Mouse (Mus musculus): ENCODE measurements at regions not wholly inside any gene's neighbourhood (a gene's known extent, or its start where the extent isn't known, plus 50 kb on each side); places are given as distances from the start of the nearest gene placed in this dataset.

DNA sequence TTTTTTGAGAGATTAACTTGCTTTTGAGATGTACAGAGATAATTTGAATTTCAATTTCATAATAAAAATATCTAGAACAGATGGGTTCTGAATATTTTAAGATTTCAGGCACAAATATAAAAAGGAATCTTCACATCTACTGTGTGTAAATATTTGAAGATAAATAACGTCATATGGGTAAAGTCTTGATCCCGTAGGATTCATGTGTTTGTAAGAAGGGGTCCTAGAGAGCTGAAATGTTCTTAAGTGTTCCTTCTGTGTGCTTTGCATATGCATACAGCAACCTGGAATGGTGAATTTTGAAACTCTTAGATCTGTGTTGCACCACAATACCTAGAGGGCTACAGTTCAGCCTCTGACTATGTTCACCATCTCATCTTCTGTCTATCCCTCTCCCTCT, 131.4 kb upstream of the Slc35b3 start:
- H3K9ac ChIP-seq (ENCODE audit: low read depth, poor library complexity, severe bottlenecking): no peak overlapping the region
- H3K27me3 ChIP-seq (ENCODE audit: control insufficient read depth, insufficient read depth, low read length, poor library complexity, severe bottlenecking): no peaks in the 10 kb centered on the region
- H3K9me3 ChIP-seq (replicated peaks; ENCODE audit: control insufficient read depth, insufficient read depth, low read length, poor library complexity, severe bottlenecking): no peaks in the 10 kb centered on the region
- TF ChIP-seq POLR2A (IDR thresholded peaks at IDR 0.05; ENCODE audit: insufficient read depth, low read length) (no peak), CTCF (IDR thresholded peaks at IDR 0.05; ENCODE audit: low read depth, low read length) (no peak), EP300 (IDR thresholded peaks at IDR 0.05; ENCODE audit: insufficient read depth, low read depth, low read length) (no peak)
- no peak overlapping the region for H3K27ac ChIP-seq (ENCODE audit: insufficient read depth, low read length)
- H3K36me3 ChIP-seq (ENCODE audit: control insufficient read depth, insufficient read depth, low read length, poor library complexity, severe bottlenecking): no peaks in the 10 kb centered on the region
- no peak overlapping the region for H3K4me3 ChIP-seq (ENCODE audit: low read depth, low read length)
- no peaks in the 10 kb centered on the region for H3K4me1 ChIP-seq (ENCODE audit: control insufficient read depth, insufficient read depth, low read length)

DNA sequence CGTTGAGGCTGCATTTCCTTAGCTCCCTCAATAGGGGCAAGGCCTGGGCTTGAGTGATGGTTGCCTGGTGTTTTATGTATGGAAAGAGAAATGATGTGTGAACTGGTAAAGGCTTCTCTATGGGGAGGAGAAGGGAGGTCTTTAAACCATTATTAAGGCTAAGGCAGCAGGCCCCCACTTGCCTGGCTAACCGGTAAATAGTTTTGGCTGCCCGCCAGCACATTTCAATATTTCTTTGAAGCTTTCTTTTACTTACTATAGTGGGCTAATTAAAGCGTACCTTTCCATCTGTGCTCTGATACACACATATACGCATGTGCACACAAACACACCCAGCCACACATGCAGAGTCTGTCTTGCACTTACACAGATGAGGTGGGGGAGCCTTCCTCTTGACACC, 123.9 kb upstream of the Slc35b3 start:
- Histone ChIP-seq H3K36me3 (ENCODE audit: control insufficient read depth, insufficient read depth, low read length, poor library complexity, severe bottlenecking) (no peaks in the 10 kb centered on the region), H3K4me3 (ENCODE audit: low read depth, low read length) (no peak overlapping the region), H3K27ac (ENCODE audit: insufficient read depth, low read length) (no peak overlapping the region), H3K9me3 (replicated peaks; ENCODE audit: control insufficient read depth, insufficient read depth, low read length, poor library complexity, severe bottlenecking) (no peaks in the 10 kb centered on the region), H3K9ac (ENCODE audit: low read depth, poor library complexity, severe bottlenecking) (no peak overlapping the region), H3K4me1 (ENCODE audit: control insufficient read depth, insufficient read depth, low read length) (no peaks in the 10 kb centered on the region), H3K27me3 (ENCODE audit: control insufficient read depth, insufficient read depth, low read length, poor library complexity, severe bottlenecking) (no peaks in the 10 kb centered on the region)
- TF ChIP-seq EP300 (IDR thresholded peaks at IDR 0.05; ENCODE audit: insufficient read depth, low read depth, low read length) (no peak), CTCF (IDR thresholded peaks at IDR 0.05; ENCODE audit: low read depth, low read length) (no peak), POLR2A (IDR thresholded peaks at IDR 0.05; ENCODE audit: insufficient read depth, low read length) (no peak)

DNA sequence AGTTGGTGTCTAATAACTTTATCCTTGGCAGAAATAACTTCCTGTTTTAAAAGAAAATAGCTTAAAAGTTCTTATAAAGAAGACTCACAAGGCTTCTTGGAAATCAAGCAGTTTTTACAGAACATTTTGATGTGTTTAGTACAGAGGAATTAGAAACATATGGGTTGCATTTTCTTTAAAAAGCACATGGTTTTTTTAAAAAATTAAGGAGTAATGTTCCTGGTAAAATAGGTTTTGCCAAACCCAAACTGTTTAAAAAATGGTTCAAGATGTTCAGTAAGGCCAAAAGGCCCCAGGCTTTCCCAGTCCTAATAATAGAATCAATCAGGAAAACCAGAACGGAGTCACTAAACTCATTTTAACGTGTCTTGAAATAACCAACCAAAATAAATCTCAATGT, 113.5 kb upstream of the Slc35b3 start:
- Histone ChIP-seq H3K9ac (ENCODE audit: low read depth, poor library complexity, severe bottlenecking) (no peak overlapping the region), H3K36me3 (ENCODE audit: control insufficient read depth, insufficient read depth, low read length, poor library complexity, severe bottlenecking) (no peaks in the 10 kb centered on the region)

DNA sequence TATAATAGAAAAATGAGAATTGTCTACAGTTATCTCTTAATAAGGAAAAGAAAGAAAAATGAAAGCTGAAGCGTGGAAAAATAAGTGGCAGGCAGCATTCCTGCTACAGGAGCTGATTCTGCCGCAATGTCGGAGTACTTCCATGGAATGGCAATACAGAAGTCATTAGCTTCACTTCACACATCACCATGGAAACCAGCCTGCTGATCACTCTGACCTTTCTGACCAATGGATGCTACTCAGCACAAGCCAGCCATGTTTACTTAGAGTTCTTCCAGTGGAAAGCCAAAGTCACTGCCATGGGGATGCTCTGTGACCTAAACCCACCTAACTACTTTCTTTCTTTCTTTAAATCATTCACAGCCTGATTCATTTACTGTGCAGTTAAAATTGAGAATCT, 71.6 kb upstream of the Slc35b3 start:
- Histone ChIP-seq H3K27me3 (ENCODE audit: control insufficient read depth, insufficient read depth, low read length, poor library complexity, severe bottlenecking) (0 out of 2 replicates have a peak, but pooled peaks cover 2% of the 10 kb centered on the region), H3K9ac (ENCODE audit: low read depth, poor library complexity, severe bottlenecking) (no peak overlapping the region), H3K9me3 (replicated peaks; ENCODE audit: control insufficient read depth, insufficient read depth, low read length, poor library complexity, severe bottlenecking) (no peaks in the 10 kb centered on the region), H3K36me3 (ENCODE audit: control insufficient read depth, insufficient read depth, low read length, poor library complexity, severe bottlenecking) (no peaks in the 10 kb centered on the region), H3K4me3 (ENCODE audit: low read depth, low read length) (no peak overlapping the region), H3K4me1 (ENCODE audit: control insufficient read depth, insufficient read depth, low read length) (no peaks in the 10 kb centered on the region), H3K27ac (ENCODE audit: insufficient read depth, low read length) (no peak overlapping the region)
- TF ChIP-seq POLR2A (IDR thresholded peaks at IDR 0.05; ENCODE audit: insufficient read depth, low read length) (no peak), EP300 (IDR thresholded peaks at IDR 0.05; ENCODE audit: insufficient read depth, low read depth, low read length) (no peak), CTCF (IDR thresholded peaks at IDR 0.05; ENCODE audit: low read depth, low read length) (no peak)

More for the DNA sequence above, 113.5 kb upstream of the Slc35b3 start:
- H3K4me1 ChIP-seq (ENCODE audit: control insufficient read depth, insufficient read depth, low read length): no peaks in the 10 kb centered on the region
- H3K27me3 ChIP-seq (ENCODE audit: control insufficient read depth, insufficient read depth, low read length, poor library complexity, severe bottlenecking): no peaks in the 10 kb centered on the region
- no peak overlapping the region for H3K27ac ChIP-seq (ENCODE audit: insufficient read depth, low read length)
- H3K9me3 ChIP-seq (replicated peaks; ENCODE audit: control insufficient read depth, insufficient read depth, low read length, poor library complexity, severe bottlenecking): no peaks in the 10 kb centered on the region
- H3K4me3 ChIP-seq (ENCODE audit: low read depth, low read length): no peak overlapping the region
- TF ChIP-seq EP300 (IDR thresholded peaks at IDR 0.05; ENCODE audit: insufficient read depth, low read depth, low read length) (no peak), POLR2A (IDR thresholded peaks at IDR 0.05; ENCODE audit: insufficient read depth, low read length) (no peak), CTCF (IDR thresholded peaks at IDR 0.05; ENCODE audit: low read depth, low read length) (no peak)

DNA sequence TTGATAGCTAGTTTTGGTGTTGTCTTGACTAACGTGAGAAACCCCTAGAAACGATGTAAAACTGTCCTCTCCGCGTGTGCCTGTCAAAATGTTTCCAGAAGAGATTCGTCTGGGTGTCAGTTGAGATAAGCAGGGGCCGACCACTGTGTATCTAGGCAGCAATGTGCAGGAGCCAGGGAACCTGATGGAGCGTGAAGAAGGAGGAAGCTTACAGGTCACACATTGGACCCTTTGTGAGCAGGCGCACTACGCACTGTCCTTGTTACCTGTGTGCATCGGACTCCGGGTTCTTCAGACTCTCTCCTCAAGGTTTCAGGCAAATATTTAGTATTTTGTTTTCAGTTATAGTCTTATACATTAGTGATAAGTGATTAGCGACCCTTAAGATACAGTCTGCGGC, 59.5 kb upstream of the Slc35b3 start:
- no peak overlapping the region for H3K4me3 ChIP-seq (ENCODE audit: low read depth, low read length)
- no peaks in the 10 kb centered on the region for H3K27me3 ChIP-seq (ENCODE audit: control insufficient read depth, insufficient read depth, low read length, poor library complexity, severe bottlenecking)
- H3K9ac ChIP-seq (ENCODE audit: low read depth, poor library complexity, severe bottlenecking): no peak overlapping the region
- no peak overlapping the region for H3K27ac ChIP-seq (ENCODE audit: insufficient read depth, low read length)
- no peaks in the 10 kb centered on the region for H3K9me3 ChIP-seq (replicated peaks; ENCODE audit: control insufficient read depth, insufficient read depth, low read length, poor library complexity, severe bottlenecking)
- no peaks in the 10 kb centered on the region for H3K4me1 ChIP-seq (ENCODE audit: control insufficient read depth, insufficient read depth, low read length)
- H3K36me3 ChIP-seq (ENCODE audit: control insufficient read depth, insufficient read depth, low read length, poor library complexity, severe bottlenecking): no peaks in the 10 kb centered on the region
- no peak for TF ChIP-seq POLR2A (IDR thresholded peaks at IDR 0.05; ENCODE audit: insufficient read depth, low read length)
- TF ChIP-seq EP300 (IDR thresholded peaks at IDR 0.05; ENCODE audit: insufficient read depth, low read depth, low read length): no peak
- TF ChIP-seq CTCF (IDR thresholded peaks at IDR 0.05; ENCODE audit: low read depth, low read length): no peak

DNA sequence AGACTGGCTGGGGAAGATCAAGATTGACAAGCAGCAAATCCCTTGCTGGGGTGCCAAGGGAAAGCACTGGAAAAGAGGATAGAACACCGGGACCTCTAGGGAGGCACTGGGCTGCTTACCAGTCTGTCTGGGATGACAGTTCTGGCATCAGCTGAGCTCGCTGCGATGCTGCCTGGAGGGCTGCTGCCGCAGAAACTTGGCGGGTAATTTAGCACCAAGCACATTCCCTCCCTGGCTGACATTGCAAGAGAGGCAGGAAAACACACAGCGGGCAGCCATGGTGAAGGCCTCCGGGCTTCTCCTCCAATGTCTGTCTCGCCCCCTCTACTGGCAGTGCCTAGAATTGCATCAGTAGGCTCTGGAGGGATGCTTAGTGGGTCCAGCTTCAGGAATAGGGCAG, 51.0 kb upstream of the Slc35b3 start:
- H3K27ac ChIP-seq (ENCODE audit: insufficient read depth, low read length): no peak overlapping the region
- H3K9ac ChIP-seq (ENCODE audit: low read depth, poor library complexity, severe bottlenecking): no peak overlapping the region
- no peaks in the 10 kb centered on the region for H3K9me3 ChIP-seq (replicated peaks; ENCODE audit: control insufficient read depth, insufficient read depth, low read length, poor library complexity, severe bottlenecking)
- no peaks in the 10 kb centered on the region for H3K36me3 ChIP-seq (ENCODE audit: control insufficient read depth, insufficient read depth, low read length, poor library complexity, severe bottlenecking)
- H3K4me3 ChIP-seq (ENCODE audit: low read depth, low read length): peak overlapping the region; percentile 46
- H3K27me3 ChIP-seq (ENCODE audit: control insufficient read depth, insufficient read depth, low read length, poor library complexity, severe bottlenecking): no peaks in the 10 kb centered on the region
- TF ChIP-seq CTCF (IDR thresholded peaks at IDR 0.05; ENCODE audit: low read depth, low read length) (peak; percentile 83), EP300 (IDR thresholded peaks at IDR 0.05; ENCODE audit: insufficient read depth, low read depth, low read length) (no peak)
- H3K4me1 ChIP-seq (ENCODE audit: control insufficient read depth, insufficient read depth, low read length): no peaks in the 10 kb centered on the region
